Mouse (Mus musculus): ENCODE data around the gene Galnt2. TPM values are rescaled to one million over a fixed set of nuclear protein-coding genes. Genes with fewer than 3 reads are reported as not detected.

Galnt2 gene
- polyA plus RNA-seq, 1 experiment = 8.1 TPM

DNA sequence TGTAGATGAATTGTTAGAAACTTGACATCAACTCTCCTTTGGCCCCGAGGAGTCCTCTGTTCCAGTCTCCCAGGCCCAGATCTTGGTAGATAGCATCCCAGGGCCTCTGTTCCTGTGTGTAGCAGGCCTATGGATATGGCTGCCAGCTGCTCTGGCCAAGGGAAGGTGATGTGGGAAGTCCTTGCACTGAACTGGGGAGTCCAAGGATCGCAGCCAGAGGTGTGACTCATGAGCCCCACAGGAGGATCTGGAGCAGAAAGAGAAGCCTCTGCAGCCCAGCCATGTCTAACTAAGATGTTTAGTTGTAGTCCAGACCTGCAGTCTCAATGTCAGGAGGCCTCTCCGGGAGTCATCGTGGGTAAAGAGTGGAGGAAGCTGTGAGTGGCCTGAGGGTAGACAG, 70.3 kb downstream of the Galnt2 start:
- peaks cover 16% of the 10 kb centered on the region for H3K36me3 ChIP-seq (ENCODE audit: control insufficient read depth, insufficient read depth, low read length)
- no peak overlapping the region for H3K4me3 ChIP-seq (ENCODE audit: low read depth, low read length)
- 77% methylated on average over 4 of the region's 4 CpGs for WGBS
- H3K4me1 ChIP-seq (ENCODE audit: control insufficient read depth, insufficient read depth, insufficient read length, low read length) = no peaks in the 10 kb centered on the region
- TF ChIP-seq CTCF (IDR thresholded peaks at IDR 0.05; ENCODE audit: extremely low read depth, insufficient read length, insufficient replicate concordance, low read depth, low read length) (no peak), POLR2A (IDR thresholded peaks at IDR 0.05; ENCODE audit: low read depth, low read length) (no peak)
- no peaks in the 10 kb centered on the region for H3K27me3 ChIP-seq (ENCODE audit: control insufficient read depth, insufficient read depth, low read length)
- no peak overlapping the region for H3K27ac ChIP-seq (ENCODE audit: insufficient read depth, low read depth, low read length)

DNA sequence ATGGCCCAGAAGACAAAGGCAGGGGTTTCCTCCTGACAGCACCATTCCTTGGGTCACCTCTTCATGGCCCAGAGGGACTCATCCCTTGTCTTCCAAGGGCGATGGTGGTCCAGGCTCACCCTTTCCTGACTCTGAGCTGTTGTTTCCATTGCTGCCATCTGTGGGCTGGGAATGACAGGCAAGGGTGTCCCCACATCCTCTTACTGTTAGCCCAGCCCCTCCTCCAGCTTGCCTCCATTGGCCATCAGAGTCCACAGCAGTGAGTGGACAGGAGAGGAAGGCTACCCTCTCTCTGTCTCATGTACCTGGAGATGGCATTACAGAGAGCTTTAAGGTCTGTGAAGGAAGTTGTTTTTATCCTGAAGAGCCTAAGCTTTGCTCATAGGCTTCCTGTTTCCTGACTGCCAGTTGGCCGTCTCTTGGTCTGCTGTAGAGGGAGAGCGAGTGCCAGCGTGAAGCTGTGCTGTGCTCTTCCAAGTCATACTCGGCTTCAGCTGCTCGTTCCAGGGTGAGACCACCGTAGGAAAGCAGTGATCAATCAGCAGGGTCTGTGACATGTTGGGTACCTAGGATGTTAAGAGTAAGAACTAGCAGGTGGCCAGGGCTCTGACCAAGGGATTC, 70.9 kb downstream of the Galnt2 start:
- peaks cover 14% of the 10 kb centered on the region for H3K36me3 ChIP-seq (ENCODE audit: control insufficient read depth, insufficient read depth, low read length)
- H3K27ac ChIP-seq (ENCODE audit: insufficient read depth, low read depth, low read length) = no peak overlapping the region
- 84% methylated on average over 7 of the region's 7 CpGs for WGBS
- no peak overlapping the region for H3K4me3 ChIP-seq (ENCODE audit: low read depth, low read length)
- H3K4me1 ChIP-seq (ENCODE audit: control insufficient read depth, insufficient read depth, insufficient read length, low read length) = no peaks in the 10 kb centered on the region
- H3K27me3 ChIP-seq (ENCODE audit: control insufficient read depth, insufficient read depth, low read length) = no peaks in the 10 kb centered on the region
- TF ChIP-seq POLR2A (IDR thresholded peaks at IDR 0.05; ENCODE audit: low read depth, low read length) (no peak), CTCF (IDR thresholded peaks at IDR 0.05; ENCODE audit: extremely low read depth, insufficient read length, insufficient replicate concordance, low read depth, low read length) (no peak)

DNA sequence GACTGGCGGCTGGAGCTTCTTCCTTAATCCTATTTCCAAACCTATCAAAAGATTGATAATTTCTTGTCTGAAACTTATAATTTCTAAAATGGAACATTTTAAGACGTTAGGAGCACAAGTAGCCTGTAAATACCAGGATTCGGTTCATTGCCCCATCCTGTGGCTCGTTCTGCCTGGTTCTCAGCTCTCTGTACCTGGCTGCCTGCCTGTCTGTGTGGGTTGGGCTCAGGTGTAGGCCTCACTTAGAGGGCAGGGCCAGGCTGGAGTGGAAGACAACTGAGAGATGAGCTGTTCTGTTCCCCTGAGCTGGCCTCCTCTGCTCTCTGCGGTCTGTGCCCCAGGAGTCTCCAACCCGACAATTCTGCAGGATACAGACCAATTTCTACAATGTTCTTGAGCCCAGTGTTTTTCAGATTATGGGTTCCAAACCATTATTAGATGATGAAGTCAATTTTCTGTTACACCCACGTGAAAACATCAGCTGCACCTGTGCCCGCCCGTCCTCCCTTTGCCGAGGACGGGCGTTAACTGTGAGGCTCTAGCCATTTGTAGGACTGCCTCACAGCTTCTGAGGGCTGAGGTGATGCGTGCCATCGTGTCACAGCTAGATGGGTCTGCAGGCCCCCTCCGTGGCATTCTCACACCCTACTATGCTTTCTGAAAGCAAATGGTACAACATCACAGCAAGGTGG, 72.2 kb downstream of the Galnt2 start:
- H3K4me3 ChIP-seq (ENCODE audit: low read depth, low read length) = no peak overlapping the region
- 89% methylated on average over 15 of the region's 15 CpGs for WGBS
- peaks cover 16% of the 10 kb centered on the region for H3K36me3 ChIP-seq (ENCODE audit: control insufficient read depth, insufficient read depth, low read length)
- no peaks in the 10 kb centered on the region for H3K27me3 ChIP-seq (ENCODE audit: control insufficient read depth, insufficient read depth, low read length)
- TF ChIP-seq POLR2A (IDR thresholded peaks at IDR 0.05; ENCODE audit: low read depth, low read length) (no peak), CTCF (IDR thresholded peaks at IDR 0.05; ENCODE audit: extremely low read depth, insufficient read length, insufficient replicate concordance, low read depth, low read length) (no peak)
- no peaks in the 10 kb centered on the region for H3K4me1 ChIP-seq (ENCODE audit: control insufficient read depth, insufficient read depth, insufficient read length, low read length)
- no peak overlapping the region for H3K27ac ChIP-seq (ENCODE audit: insufficient read depth, low read depth, low read length)

DNA sequence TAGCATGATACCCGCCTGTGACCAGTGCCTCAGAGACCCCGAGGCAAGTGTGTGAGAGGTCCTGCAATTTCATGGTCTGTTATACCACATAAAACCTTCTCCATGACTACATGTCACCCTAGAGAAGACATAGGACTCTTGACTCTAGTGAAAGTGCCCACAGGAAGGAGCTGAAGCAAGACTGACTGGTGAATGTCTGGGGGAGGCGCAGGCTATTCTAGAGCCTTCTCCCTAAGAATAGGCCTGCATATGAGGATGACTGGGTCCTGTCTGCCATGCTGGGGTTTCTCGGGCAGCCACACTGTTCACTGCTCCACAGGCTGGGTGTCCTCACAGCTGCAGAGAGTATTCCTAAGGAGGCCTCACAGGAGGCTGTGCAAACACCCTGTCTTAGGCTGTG, 73.0 kb downstream of the Galnt2 start:
- Histone ChIP-seq H3K27ac (ENCODE audit: insufficient read depth, low read depth, low read length) (no peak overlapping the region), H3K4me3 (ENCODE audit: low read depth, low read length) (no peak overlapping the region), H3K4me1 (ENCODE audit: control insufficient read depth, insufficient read depth, insufficient read length, low read length) (no peaks in the 10 kb centered on the region), H3K36me3 (ENCODE audit: control insufficient read depth, insufficient read depth, low read length) (peaks cover 16% of the 10 kb centered on the region), H3K27me3 (ENCODE audit: control insufficient read depth, insufficient read depth, low read length) (no peaks in the 10 kb centered on the region)
- 88% methylated on average over 4 of the region's 4 CpGs for WGBS
- TF ChIP-seq CTCF (IDR thresholded peaks at IDR 0.05; ENCODE audit: extremely low read depth, insufficient read length, insufficient replicate concordance, low read depth, low read length) (no peak), POLR2A (IDR thresholded peaks at IDR 0.05; ENCODE audit: low read depth, low read length) (no peak)

DNA sequence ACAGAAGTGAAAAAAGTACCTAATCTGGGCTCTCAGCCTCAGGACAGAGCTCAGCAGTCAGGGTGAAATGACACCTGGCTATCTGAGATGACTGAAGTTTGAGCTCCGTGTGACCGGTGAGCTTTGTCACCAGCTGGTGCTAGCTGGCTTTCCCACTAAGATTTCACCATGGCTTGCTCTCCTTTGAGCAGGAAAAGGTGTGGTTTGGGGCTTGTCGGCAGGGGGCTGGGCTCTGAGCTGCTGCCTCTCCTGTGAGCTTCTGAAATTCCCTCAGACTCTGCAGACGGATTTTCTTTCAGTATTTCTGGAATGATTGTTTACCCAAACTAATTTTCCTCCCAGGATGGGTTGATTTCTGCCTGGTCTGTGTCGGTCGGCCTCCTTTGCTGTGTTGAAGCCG, 75.4 kb downstream of the Galnt2 start:
- Histone ChIP-seq H3K4me3 (ENCODE audit: low read depth, low read length) (no peak overlapping the region), H3K4me1 (ENCODE audit: control insufficient read depth, insufficient read depth, insufficient read length, low read length) (no peaks in the 10 kb centered on the region), H3K36me3 (ENCODE audit: control insufficient read depth, insufficient read depth, low read length) (peaks cover 14% of the 10 kb centered on the region), H3K27me3 (ENCODE audit: control insufficient read depth, insufficient read depth, low read length) (no peaks in the 10 kb centered on the region), H3K27ac (ENCODE audit: insufficient read depth, low read depth, low read length) (no peak overlapping the region)
- WGBS = 63% methylated on average over 7 of the region's 7 CpGs
- TF ChIP-seq CTCF (IDR thresholded peaks at IDR 0.05; ENCODE audit: extremely low read depth, insufficient read length, insufficient replicate concordance, low read depth, low read length) (no peak), POLR2A (IDR thresholded peaks at IDR 0.05; ENCODE audit: low read depth, low read length) (no peak)

DNA sequence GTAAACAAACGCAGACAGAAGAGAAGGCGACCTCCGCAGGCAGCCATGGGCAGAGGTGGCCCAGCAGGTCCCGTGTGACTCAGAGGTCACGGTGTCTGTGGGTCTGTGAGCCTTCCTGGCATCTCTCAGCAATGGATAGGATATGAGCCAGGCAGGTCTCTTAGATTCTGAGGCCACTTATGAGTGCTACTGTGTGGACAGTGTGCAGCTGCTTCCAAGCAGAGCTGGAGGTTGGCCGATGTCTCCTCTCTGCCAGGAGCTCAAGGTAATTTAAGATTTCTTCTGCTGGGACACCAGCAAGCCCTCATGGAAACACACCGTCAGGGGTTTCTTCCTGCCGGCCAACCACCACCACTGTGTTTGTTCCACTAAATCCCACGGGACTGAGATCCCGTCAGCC, 76.5 kb downstream of the Galnt2 start:
- Histone ChIP-seq H3K27ac (ENCODE audit: insufficient read depth, low read depth, low read length) (no peak overlapping the region), H3K27me3 (ENCODE audit: control insufficient read depth, insufficient read depth, low read length) (no peaks in the 10 kb centered on the region), H3K4me3 (ENCODE audit: low read depth, low read length) (no peak overlapping the region), H3K36me3 (ENCODE audit: control insufficient read depth, insufficient read depth, low read length) (peaks cover 14% of the 10 kb centered on the region), H3K4me1 (ENCODE audit: control insufficient read depth, insufficient read depth, insufficient read length, low read length) (no peaks in the 10 kb centered on the region; the same call in 1 of the 2 replicates)
- no peak for TF ChIP-seq POLR2A (IDR thresholded peaks at IDR 0.05; ENCODE audit: low read depth, low read length)
- no peak for TF ChIP-seq CTCF (IDR thresholded peaks at IDR 0.05; ENCODE audit: extremely low read depth, insufficient read length, insufficient replicate concordance, low read depth, low read length)
- WGBS = 89% methylated on average over 10 of the region's 10 CpGs

DNA sequence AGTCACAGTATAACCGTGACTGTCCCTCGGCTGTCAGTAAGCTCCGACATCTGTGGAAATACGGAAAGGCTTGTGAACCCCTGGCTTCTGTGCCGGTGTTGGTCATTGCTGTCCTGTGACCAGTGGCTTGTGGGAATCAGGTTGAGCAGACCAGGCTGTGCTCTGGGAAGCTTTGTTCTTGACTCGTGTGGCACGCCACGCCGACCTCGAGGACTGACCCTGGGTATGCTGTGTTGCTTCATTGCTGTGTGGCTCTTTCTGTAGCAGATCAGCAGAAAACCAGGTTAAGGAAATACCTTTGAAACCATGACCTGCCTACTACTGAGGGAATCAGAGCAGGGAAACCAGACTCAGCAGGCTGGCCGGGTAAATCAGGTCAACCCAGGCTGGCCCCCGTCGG, 79.3 kb downstream of the Galnt2 start:
- Histone ChIP-seq H3K27ac (ENCODE audit: insufficient read depth, low read depth, low read length) (no peak overlapping the region), H3K27me3 (ENCODE audit: control insufficient read depth, insufficient read depth, low read length) (no peaks in the 10 kb centered on the region), H3K4me3 (ENCODE audit: low read depth, low read length) (no peak overlapping the region), H3K36me3 (ENCODE audit: control insufficient read depth, insufficient read depth, low read length) (peaks cover 9% of the 10 kb centered on the region; the same call in 1 of the 2 replicates), H3K4me1 (ENCODE audit: control insufficient read depth, insufficient read depth, insufficient read length, low read length) (no peaks in the 10 kb centered on the region; the same call in 1 of the 2 replicates)
- TF ChIP-seq POLR2A (IDR thresholded peaks at IDR 0.05; ENCODE audit: low read depth, low read length) (no peak), CTCF (IDR thresholded peaks at IDR 0.05; ENCODE audit: extremely low read depth, insufficient read length, insufficient replicate concordance, low read depth, low read length) (no peak)
- WGBS = 90% methylated on average over 13 of the region's 13 CpGs

All from small intestine, adult 2 months (tissue).